Mouse (Mus musculus): ENCODE data around the gene Saysd1. TPM values are rescaled to one million over a fixed set of nuclear protein-coding genes. Genes with fewer than 3 reads are reported as not detected.

Saysd1 gene
- polyA plus RNA-seq, 2 experiments, result 1.9 to 4.1 TPM

DNA sequence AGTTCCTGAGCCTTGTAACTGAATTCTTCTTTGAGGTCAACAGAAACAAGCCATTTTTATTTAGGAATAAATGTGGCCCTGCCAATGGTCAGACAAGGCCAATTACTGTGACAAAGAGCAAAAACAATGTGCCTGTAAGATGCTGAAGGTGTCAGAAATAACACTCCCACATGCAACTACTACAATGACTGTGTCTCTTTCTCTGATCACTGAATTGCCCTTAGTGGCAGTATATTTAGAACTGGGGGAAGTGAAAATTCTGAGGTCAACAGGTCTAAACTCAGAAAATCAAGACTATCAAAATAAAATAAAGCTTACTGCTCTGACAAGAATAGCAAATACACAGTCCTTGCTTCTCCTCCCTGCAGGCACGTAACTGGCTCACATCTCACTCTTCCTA lies 63.6 kb downstream of the Saysd1 start:
- no peak overlapping the region for H3K9ac ChIP-seq (replicated peaks)
- WGBS (ENCODE audit: insufficient replicate concordance), result 69% methylated on average over 1 of the region's 1 CpGs
- no peak overlapping the region for H3K27ac ChIP-seq
- H3K4me1 ChIP-seq (replicated peaks; ENCODE audit: control insufficient read depth in 2 of 2, insufficient read depth in 2 of 2, low read length in 1 of 2), result peaks cover 0 to 4% of the 10 kb centered on the region in 2 experiments; a peak in 1 of 4 replicates
- H3K4me2 ChIP-seq (ENCODE audit: low read depth), result no peak overlapping the region
- ATAC-seq (ENCODE audit: insufficient read depth), result no peak
- H3K36me3 ChIP-seq (replicated peaks; ENCODE audit: control insufficient read depth, insufficient read depth, low read depth), result no peaks in the 10 kb centered on the region
- no peak overlapping the region for H3K4me3 ChIP-seq (ENCODE audit: insufficient read depth in 1 of 2, low read depth in 2 of 2, low read length in 2 of 2)
- no peaks in the 10 kb centered on the region for H3K27me3 ChIP-seq (ENCODE audit: control insufficient read depth, insufficient read depth, low read length)
- DNase-seq (ENCODE audit: low read depth in 3 of 3, low spot score in 3 of 3), result no peak
- no peaks in the 10 kb centered on the region for H3K9me3 ChIP-seq (ENCODE audit: control insufficient read depth, low read length)
- no peak for TF ChIP-seq EP300 (IDR thresholded peaks at IDR 0.05; ENCODE audit: low read depth)
- TF ChIP-seq CTCF (IDR thresholded peaks at IDR 0.05; ENCODE audit: low read depth), result no peak

DNA sequence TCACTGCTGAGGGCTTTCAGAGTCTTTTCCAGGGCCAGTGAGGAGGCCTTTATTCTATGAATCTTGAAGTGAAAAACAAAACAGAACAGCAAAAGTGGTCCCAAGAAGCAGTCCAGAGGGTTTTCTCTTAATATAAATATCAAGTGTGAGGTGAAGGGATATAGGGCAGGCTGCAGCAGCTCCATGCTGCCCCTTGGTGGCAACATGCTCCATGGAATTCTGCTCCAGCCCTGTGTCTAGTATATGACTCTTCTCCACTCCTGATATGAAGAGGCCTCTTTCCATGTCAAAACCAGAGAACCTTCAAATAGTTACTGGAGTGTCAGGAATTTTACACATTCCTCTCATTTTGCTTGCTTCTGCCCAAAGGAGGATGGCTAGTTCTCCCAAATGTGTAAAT lies 67.7 kb downstream of the Saysd1 start:
- DNase-seq (ENCODE audit: low read depth in 3 of 3, low spot score in 3 of 3) (no peak), ATAC-seq (ENCODE audit: insufficient read depth) (no peak)
- no peak overlapping the region for H3K4me2 ChIP-seq (ENCODE audit: low read depth)
- no peaks in the 10 kb centered on the region for H3K36me3 ChIP-seq (replicated peaks; ENCODE audit: control insufficient read depth, insufficient read depth, low read depth)
- H3K4me3 ChIP-seq (ENCODE audit: insufficient read depth in 1 of 2, low read depth in 2 of 2, low read length in 2 of 2), result no peak overlapping the region
- no peak overlapping the region for H3K9ac ChIP-seq (replicated peaks)
- no peaks in the 10 kb centered on the region for H3K9me3 ChIP-seq (ENCODE audit: control insufficient read depth, low read length)
- no peaks in the 10 kb centered on the region for H3K4me1 ChIP-seq (replicated peaks; ENCODE audit: control insufficient read depth in 2 of 2, insufficient read depth in 2 of 2, low read length in 1 of 2)
- TF ChIP-seq CTCF (IDR thresholded peaks at IDR 0.05; ENCODE audit: low read depth), result peak; percentile 44
- TF ChIP-seq EP300 (IDR thresholded peaks at IDR 0.05; ENCODE audit: low read depth), result no peak
- no peak overlapping the region for H3K27ac ChIP-seq
- no peaks in the 10 kb centered on the region for H3K27me3 ChIP-seq (ENCODE audit: control insufficient read depth, insufficient read depth, low read length)

DNA sequence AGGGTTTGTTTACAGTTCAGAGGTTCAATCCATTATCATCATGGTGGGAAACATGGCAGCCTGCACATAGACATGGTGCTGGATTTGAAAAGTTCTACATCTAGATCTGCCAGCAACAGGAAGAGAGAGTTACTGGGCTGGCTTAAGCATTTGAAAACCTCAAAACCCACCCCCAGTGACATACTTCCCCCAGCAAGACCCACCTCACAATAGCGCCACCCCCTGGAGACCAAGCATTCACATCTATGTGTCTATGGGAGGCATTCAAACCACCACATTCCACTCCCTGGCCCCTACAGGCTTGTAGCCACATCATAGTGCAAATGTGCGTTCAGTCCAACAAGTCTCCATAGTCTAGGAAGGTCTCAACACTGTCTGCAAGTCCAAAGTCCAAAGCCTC lies 70.0 kb downstream of the Saysd1 start:
- no peak overlapping the region for H3K4me2 ChIP-seq (ENCODE audit: low read depth)
- H3K27ac ChIP-seq, result no peak overlapping the region
- H3K36me3 ChIP-seq (replicated peaks; ENCODE audit: control insufficient read depth, insufficient read depth, low read depth), result no peaks in the 10 kb centered on the region
- no peak overlapping the region for H3K4me3 ChIP-seq (ENCODE audit: insufficient read depth in 1 of 2, low read depth in 2 of 2, low read length in 2 of 2)
- H3K9ac ChIP-seq (replicated peaks), result no peak overlapping the region
- H3K4me1 ChIP-seq (replicated peaks; ENCODE audit: control insufficient read depth in 2 of 2, insufficient read depth in 2 of 2, low read length in 1 of 2), result no peaks in the 10 kb centered on the region
- ATAC-seq (ENCODE audit: insufficient read depth) (no peak), DNase-seq (ENCODE audit: low read depth in 3 of 3, low spot score in 3 of 3) (no peak)
- H3K27me3 ChIP-seq (ENCODE audit: control insufficient read depth, insufficient read depth, low read length), result no peaks in the 10 kb centered on the region
- WGBS (ENCODE audit: insufficient replicate concordance), result 61% methylated on average over 2 of the region's 2 CpGs
- no peaks in the 10 kb centered on the region for H3K9me3 ChIP-seq (ENCODE audit: control insufficient read depth, low read length)
- TF ChIP-seq CTCF (IDR thresholded peaks at IDR 0.05; ENCODE audit: low read depth), result no peak
- TF ChIP-seq EP300 (IDR thresholded peaks at IDR 0.05; ENCODE audit: low read depth), result no peak

DNA sequence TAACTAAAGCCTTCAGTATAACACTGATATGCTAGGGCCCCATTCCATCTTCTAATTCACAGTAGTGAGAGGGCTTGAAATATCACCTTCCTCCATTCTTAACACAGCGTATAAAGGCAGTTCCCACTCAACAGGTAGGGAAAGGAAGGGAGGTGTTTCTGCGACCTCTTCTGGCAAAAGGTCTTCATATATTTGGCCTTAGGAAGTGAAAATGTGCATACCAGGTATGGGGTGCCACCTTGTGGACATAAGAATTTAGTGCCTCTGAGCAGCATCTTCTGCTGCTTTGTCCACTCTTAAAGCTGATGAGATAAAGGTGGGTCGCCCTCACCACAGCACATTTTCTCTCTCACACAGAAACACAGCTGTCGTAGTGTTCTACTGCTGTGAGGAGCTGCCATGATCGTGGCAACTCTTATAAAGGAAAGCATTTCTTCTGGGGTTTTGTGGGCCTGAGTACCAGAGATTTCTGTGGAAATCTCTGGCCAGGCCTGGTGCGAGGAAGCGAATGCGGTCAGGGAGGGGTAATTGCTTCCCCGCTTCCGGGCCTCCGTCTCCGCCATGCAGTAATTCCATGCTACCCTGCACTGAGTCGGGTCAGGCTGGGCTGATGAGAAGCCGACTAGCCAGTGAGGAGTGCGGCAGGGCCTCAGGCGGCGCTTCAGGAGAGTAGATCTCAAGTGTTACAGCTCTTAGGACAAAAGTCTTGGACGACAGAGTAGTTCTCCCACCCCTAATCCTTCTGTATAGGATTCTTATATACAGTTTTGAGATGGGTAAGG lies 70.8 kb downstream of the Saysd1 start:
- no peak for ATAC-seq (ENCODE audit: insufficient read depth)

DNA sequence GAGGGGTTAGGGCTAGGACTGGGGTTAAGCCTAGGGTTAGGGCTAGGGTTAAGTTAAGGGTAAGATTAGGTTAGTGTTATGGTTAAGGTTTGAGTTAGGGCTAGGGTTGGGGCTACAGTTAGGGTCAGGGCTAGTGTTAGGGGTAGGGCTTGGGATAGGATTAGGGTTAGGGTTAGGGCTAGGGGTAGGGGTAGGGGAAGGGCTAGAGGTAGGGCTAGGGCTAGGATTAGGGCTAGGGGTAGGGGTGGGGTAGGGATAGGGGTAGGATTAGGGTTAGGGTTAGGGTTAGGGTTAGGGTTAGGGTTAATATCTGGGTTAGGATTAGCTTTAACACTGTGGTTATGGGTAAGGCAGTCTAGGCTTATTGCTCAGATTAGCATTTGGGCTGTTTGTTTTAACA lies 73.6 kb downstream of the Saysd1 start:
- H3K4me1 ChIP-seq (replicated peaks; ENCODE audit: control insufficient read depth in 2 of 2, insufficient read depth in 2 of 2, low read length in 1 of 2), result no peaks in the 10 kb centered on the region
- H3K36me3 ChIP-seq (replicated peaks; ENCODE audit: control insufficient read depth, insufficient read depth, low read depth), result no peaks in the 10 kb centered on the region
- DNase-seq (ENCODE audit: low read depth in 3 of 3, low spot score in 3 of 3), result no peak
- H3K4me2 ChIP-seq (ENCODE audit: low read depth), result no peak overlapping the region
- no peaks in the 10 kb centered on the region for H3K27me3 ChIP-seq (ENCODE audit: control insufficient read depth, insufficient read depth, low read length)
- no peak overlapping the region for H3K27ac ChIP-seq
- TF ChIP-seq EP300 (IDR thresholded peaks at IDR 0.05; ENCODE audit: low read depth) (no peak), CTCF (IDR thresholded peaks at IDR 0.05; ENCODE audit: low read depth) (no peak)
- H3K9me3 ChIP-seq (ENCODE audit: control insufficient read depth, low read length), result no peaks in the 10 kb centered on the region
- ATAC-seq (ENCODE audit: insufficient read depth), result no peak
- no peak overlapping the region for H3K9ac ChIP-seq (replicated peaks)
- H3K4me3 ChIP-seq (ENCODE audit: insufficient read depth in 1 of 2, low read depth in 2 of 2, low read length in 2 of 2), result no peak overlapping the region

More for the DNA sequence above, 70.8 kb downstream of the Saysd1 start:
- Histone ChIP-seq H3K9ac (replicated peaks) (no peak overlapping the region), H3K4me1 (replicated peaks; ENCODE audit: control insufficient read depth in 2 of 2, insufficient read depth in 2 of 2, low read length in 1 of 2) (no peaks in the 10 kb centered on the region), H3K9me3 (ENCODE audit: control insufficient read depth, low read length) (no peaks in the 10 kb centered on the region), H3K27me3 (ENCODE audit: control insufficient read depth, insufficient read depth, low read length) (no peaks in the 10 kb centered on the region), H3K27ac (no peak overlapping the region), H3K36me3 (replicated peaks; ENCODE audit: control insufficient read depth, insufficient read depth, low read depth) (no peaks in the 10 kb centered on the region), H3K4me3 (ENCODE audit: insufficient read depth in 1 of 2, low read depth in 2 of 2, low read length in 2 of 2) (no peak overlapping the region), H3K4me2 (ENCODE audit: low read depth) (no peak overlapping the region)
- WGBS (ENCODE audit: insufficient replicate concordance), result 29% methylated on average over 18 of the region's 18 CpGs
- DNase-seq (ENCODE audit: low read depth in 3 of 3, low spot score in 3 of 3), result peak; percentile 28 to 41 (median 33)
- TF ChIP-seq CTCF (IDR thresholded peaks at IDR 0.05; ENCODE audit: low read depth), result peak; percentile 81
- TF ChIP-seq EP300 (IDR thresholded peaks at IDR 0.05; ENCODE audit: low read depth), result no peak
